Mouse (Mus musculus): ENCODE measurements at regions not wholly inside any gene's neighbourhood (a gene's known extent, or its start where the extent isn't known, plus 50 kb on each side); places are given as distances from the start of the nearest gene placed in this dataset.

- Histone ChIP-seq H3K9me3 (no peaks in the 10 kb centered on the region), H3K9ac (no peak overlapping the region), H3K4me2 (replicated peaks) (no peak overlapping the region), H3K27ac (no peak overlapping the region), H3K36me3 (no peaks in the 10 kb centered on the region), H3K4me1 (no peaks in the 10 kb centered on the region), H3K4me3 (no peak overlapping the region), H3K27me3 (replicated peaks) (no peaks in the 10 kb centered on the region)
- WGBS, result 87% methylated on average over 4 of the region's 4 CpGs
- no peak for ATAC-seq (ENCODE audit: low FRiP score, low read depth)
Observed at GRCm38 (mm10) chr3:41268516-41268915, 185.7 kb upstream of the Pgrmc2 start.

- Histone ChIP-seq H3K9ac (no peak overlapping the region), H3K27ac (no peak overlapping the region), H3K36me3 (no peaks in the 10 kb centered on the region), H3K4me1 (no peaks in the 10 kb centered on the region), H3K4me2 (replicated peaks) (no peak overlapping the region), H3K4me3 (no peak overlapping the region), H3K27me3 (replicated peaks) (no peaks in the 10 kb centered on the region), H3K9me3 (no peaks in the 10 kb centered on the region)
- no peak for ATAC-seq (ENCODE audit: low FRiP score, low read depth)
- WGBS, result 91% methylated on average over 6 of the region's 6 CpGs
Observed at GRCm38 (mm10) chr3:41266216-41266615, 183.4 kb upstream of the Pgrmc2 start.

GRCm38 (mm10) chr3:41265399-41265798 is 182.6 kb upstream of the Pgrmc2 start:
- Histone ChIP-seq H3K4me2 (replicated peaks) (no peak overlapping the region), H3K27me3 (replicated peaks) (no peaks in the 10 kb centered on the region), H3K27ac (no peak overlapping the region), H3K36me3 (no peaks in the 10 kb centered on the region), H3K4me1 (no peaks in the 10 kb centered on the region), H3K9me3 (no peaks in the 10 kb centered on the region), H3K9ac (no peak overlapping the region), H3K4me3 (no peak overlapping the region)
- no peak for ATAC-seq (ENCODE audit: low FRiP score, low read depth)
- 90% methylated on average over 3 of the region's 3 CpGs for WGBS

- H3K27me3 ChIP-seq (replicated peaks), result no peaks in the 10 kb centered on the region
- no peaks in the 10 kb centered on the region for H3K9me3 ChIP-seq
- ATAC-seq (ENCODE audit: low FRiP score, low read depth), result no peak
- no peaks in the 10 kb centered on the region for H3K4me1 ChIP-seq
- no peaks in the 10 kb centered on the region for H3K36me3 ChIP-seq
- H3K4me2 ChIP-seq (replicated peaks), result no peak overlapping the region
- H3K27ac ChIP-seq, result no peak overlapping the region
- H3K9ac ChIP-seq, result no peak overlapping the region
- WGBS, result 58% methylated on average over 6 of the region's 6 CpGs
- H3K4me3 ChIP-seq, result no peak overlapping the region
Observed at GRCm38 (mm10) chr3:41258291-41258690, 175.4 kb upstream of the Pgrmc2 start.

- no peaks in the 10 kb centered on the region for H3K36me3 ChIP-seq
- ATAC-seq (ENCODE audit: low FRiP score, low read depth), result no peak
- H3K4me3 ChIP-seq, result no peak overlapping the region
- 56% methylated on average over 2 of the region's 2 CpGs for WGBS
- H3K27ac ChIP-seq, result no peak overlapping the region
- no peaks in the 10 kb centered on the region for H3K9me3 ChIP-seq
- no peaks in the 10 kb centered on the region for H3K4me1 ChIP-seq
- no peak overlapping the region for H3K4me2 ChIP-seq (replicated peaks)
- H3K9ac ChIP-seq, result no peak overlapping the region
- H3K27me3 ChIP-seq (replicated peaks), result no peaks in the 10 kb centered on the region
Observed at GRCm38 (mm10) chr3:41244960-41245359, 162.1 kb upstream of the Pgrmc2 start.

GRCm38 (mm10) chr3:41241856-41242552 is 159.2 kb upstream of the Pgrmc2 start:
- ATAC-seq (ENCODE audit: low FRiP score, low read depth), result no peak
- Histone ChIP-seq H3K4me3 (no peak overlapping the region), H3K36me3 (no peaks in the 10 kb centered on the region), H3K9ac (no peak overlapping the region), H3K27me3 (replicated peaks) (no peaks in the 10 kb centered on the region), H3K4me1 (no peaks in the 10 kb centered on the region), H3K9me3 (no peaks in the 10 kb centered on the region), H3K4me2 (replicated peaks) (no peak overlapping the region), H3K27ac (no peak overlapping the region)
- 90% methylated on average over 8 of the region's 8 CpGs for WGBS

- no peak overlapping the region for H3K9ac ChIP-seq
- H3K9me3 ChIP-seq, result no peaks in the 10 kb centered on the region
- no peak overlapping the region for H3K4me2 ChIP-seq (replicated peaks)
- no peaks in the 10 kb centered on the region for H3K27me3 ChIP-seq (replicated peaks)
- WGBS, result 76% methylated on average over 13 of the region's 13 CpGs
- H3K4me3 ChIP-seq, result no peak overlapping the region
- no peak for ATAC-seq (ENCODE audit: low FRiP score, low read depth)
- no peaks in the 10 kb centered on the region for H3K36me3 ChIP-seq
- no peaks in the 10 kb centered on the region for H3K4me1 ChIP-seq
- no peak overlapping the region for H3K27ac ChIP-seq
Observed at GRCm38 (mm10) chr3:41239801-41240200, 157.0 kb upstream of the Pgrmc2 start.

- no peak overlapping the region for H3K9ac ChIP-seq
- H3K9me3 ChIP-seq, result no peaks in the 10 kb centered on the region
- no peak overlapping the region for H3K4me3 ChIP-seq
- no peak overlapping the region for H3K27ac ChIP-seq
- H3K4me1 ChIP-seq, result no peaks in the 10 kb centered on the region
- no peak for ATAC-seq (ENCODE audit: low FRiP score, low read depth)
- no peaks in the 10 kb centered on the region for H3K36me3 ChIP-seq
- WGBS, result 81% methylated on average over 6 of the region's 6 CpGs
- no peak overlapping the region for H3K4me2 ChIP-seq (replicated peaks)
- no peaks in the 10 kb centered on the region for H3K27me3 ChIP-seq (replicated peaks)
Observed at GRCm38 (mm10) chr3:41239246-41239645, 156.4 kb upstream of the Pgrmc2 start.

GRCm38 (mm10) chr3:41238046-41238445 is 155.2 kb upstream of the Pgrmc2 start:
- WGBS, result 82% methylated on average over 7 of the region's 7 CpGs

GRCm38 (mm10) chr3:41235610-41236009 is 152.8 kb upstream of the Pgrmc2 start:
- Histone ChIP-seq H3K4me2 (replicated peaks) (no peak overlapping the region), H3K4me1 (no peaks in the 10 kb centered on the region), H3K9ac (no peak overlapping the region), H3K4me3 (no peak overlapping the region), H3K36me3 (no peaks in the 10 kb centered on the region), H3K27me3 (replicated peaks) (no peaks in the 10 kb centered on the region), H3K9me3 (no peaks in the 10 kb centered on the region), H3K27ac (no peak overlapping the region)
- WGBS, result 95% methylated on average over 2 of the region's 2 CpGs
- ATAC-seq (ENCODE audit: low FRiP score, low read depth), result no peak

More at GRCm38 (mm10) chr3:41238046-41238445, 155.2 kb upstream of the Pgrmc2 start:
- Histone ChIP-seq H3K9ac (no peak overlapping the region), H3K4me2 (replicated peaks) (no peak overlapping the region), H3K9me3 (no peaks in the 10 kb centered on the region), H3K27ac (no peak overlapping the region), H3K36me3 (no peaks in the 10 kb centered on the region), H3K4me3 (no peak overlapping the region), H3K4me1 (no peaks in the 10 kb centered on the region), H3K27me3 (replicated peaks) (no peaks in the 10 kb centered on the region)
- no peak for ATAC-seq (ENCODE audit: low FRiP score, low read depth)

GRCm38 (mm10) chr3:41234994-41235393 is 152.1 kb upstream of the Pgrmc2 start:
- H3K4me2 ChIP-seq (replicated peaks), result no peak overlapping the region
- H3K4me1 ChIP-seq, result no peaks in the 10 kb centered on the region
- no peaks in the 10 kb centered on the region for H3K36me3 ChIP-seq
- no peaks in the 10 kb centered on the region for H3K27me3 ChIP-seq (replicated peaks)
- no peak overlapping the region for H3K9ac ChIP-seq
- no peak overlapping the region for H3K4me3 ChIP-seq
- no peak overlapping the region for H3K27ac ChIP-seq
- no peak for ATAC-seq (ENCODE audit: low FRiP score, low read depth)
- H3K9me3 ChIP-seq, result no peaks in the 10 kb centered on the region
- 70% methylated on average over 9 of the region's 9 CpGs for WGBS

- Histone ChIP-seq H3K36me3 (no peaks in the 10 kb centered on the region), H3K9me3 (no peaks in the 10 kb centered on the region), H3K9ac (no peak overlapping the region), H3K4me2 (replicated peaks) (no peak overlapping the region), H3K27me3 (replicated peaks) (no peaks in the 10 kb centered on the region), H3K27ac (no peak overlapping the region), H3K4me3 (no peak overlapping the region), H3K4me1 (no peaks in the 10 kb centered on the region)
- no peak for ATAC-seq (ENCODE audit: low FRiP score, low read depth)
- 70% methylated on average over 7 of the region's 7 CpGs for WGBS
Observed at GRCm38 (mm10) chr3:41234191-41234590, 151.3 kb upstream of the Pgrmc2 start.

GRCm38 (mm10) chr3:41233439-41233838 is 150.6 kb upstream of the Pgrmc2 start:
- H3K27ac ChIP-seq, result no peak overlapping the region
- WGBS, result 80% methylated on average over 8 of the region's 8 CpGs
- H3K36me3 ChIP-seq, result no peaks in the 10 kb centered on the region
- H3K4me2 ChIP-seq (replicated peaks), result no peak overlapping the region
- ATAC-seq (ENCODE audit: low FRiP score, low read depth), result no peak
- no peaks in the 10 kb centered on the region for H3K9me3 ChIP-seq
- H3K4me3 ChIP-seq, result no peak overlapping the region
- no peak overlapping the region for H3K9ac ChIP-seq
- no peaks in the 10 kb centered on the region for H3K27me3 ChIP-seq (replicated peaks)
- H3K4me1 ChIP-seq, result no peaks in the 10 kb centered on the region
